9 mouse cellular contexts compared by ENCODE assay signal in genomic region chr6:38389671-38390070, GRCm38 (mm10). TPM values are rescaled to one million over a fixed set of nuclear protein-coding genes. Genes with fewer than 3 reads are reported as not detected.
A peak's percentile ranks its signal among the peaks of the same experiment; 100 is the strongest.
DNase-seq lines count a peak whose midpoint lies in the region; ATAC-seq and TF ChIP-seq lines count a peak whose summit lies in the region.
"Had no signal": no experiment of that assay in that cellular context is flagged by ENCODE, and none has a peak within 500 bp of the region (broad histone marks: within the 10 kb centered on the region; RNA-seq: fewer than 3 reads in every experiment).

No protein-coding gene starts in this region.

- H3K27me3 ChIP-seq in cerebellum, adult 2 months (ENCODE audit: control insufficient read depth, insufficient read depth, low read length) = no peaks in the 10 kb centered on the region
- no peaks in the 10 kb centered on the region for H3K27me3 ChIP-seq in lung, embryonic 14.5 days (ENCODE audit: insufficient read depth, low read length)
- H3K27me3 ChIP-seq: hindbrain, embryonic 15.5 days had no signal

- H3K4me1 ChIP-seq in cerebellum, adult 2 months (ENCODE audit: control insufficient read depth, insufficient read depth, low read length) = no peaks in the 10 kb centered on the region
- no peaks in the 10 kb centered on the region for H3K4me1 ChIP-seq in lung, embryonic 14.5 days (ENCODE audit: insufficient read depth)
- H3K4me1 ChIP-seq: hindbrain, embryonic 15.5 days had no signal

- H3K36me3 ChIP-seq in lung, embryonic 14.5 days (ENCODE audit: insufficient read depth) = peaks cover 25% of the 10 kb centered on the region

- TF ChIP-seq CTCF in cerebellum, adult 2 months (IDR thresholded peaks at IDR 0.05; ENCODE audit: borderline replicate concordance, insufficient read depth, low read depth, low read length) = peak; percentile 48; the same call in 1 of the 2 replicates
- TF ChIP-seq CTCF in lung, embryonic 14.5 days (IDR thresholded peaks at IDR 0.05; ENCODE audit: low read depth) = peak; percentile 54

- no peak overlapping the region for H3K9ac ChIP-seq in lung, embryonic 14.5 days
- H3K9ac ChIP-seq: hindbrain, embryonic 15.5 days had no signal

- TF ChIP-seq POLR2A in cerebellum, adult 2 months (IDR thresholded peaks at IDR 0.05; ENCODE audit: borderline replicate concordance, insufficient read depth, low read length) = no peak

- DNase-seq in cerebellum, adult 2 months = peak; percentile 8 to 11
- DNase-seq in lung, embryonic 14.5 days = peak; percentile 66
- DNase-seq in lung, adult 18-20 months = no peak
- peak; percentile 52 for DNase-seq in embryo, embryonic 11 days
- DNase-seq in layer of hippocampus, postnatal 36 days = peak; percentile 51 to 67
- DNase-seq in right cerebral cortex, postnatal 36 days (ENCODE audit: low spot score in 2 of 2) = peak; percentile 4 to 21

- no peak overlapping the region for H3K4me3 ChIP-seq in cerebellum, adult 2 months (replicated peaks; ENCODE audit: insufficient read depth, low read depth, low read length)
- no peak overlapping the region for H3K4me3 ChIP-seq in lung, embryonic 14.5 days (ENCODE audit: low read depth, low read length)
- H3K4me3 ChIP-seq: hindbrain, embryonic 15.5 days had no signal

- WGBS in cerebellum, adult 2 months = 55% methylated on average over 3 of the region's 3 CpGs
- 79% methylated on average over 3 of the region's 3 CpGs for WGBS in lung, embryonic 14.5 days

- ATAC-seq in cerebellum, adult (ENCODE audit: insufficient number of reproducible peaks, low FRiP score, low TSS enrichment) = no peak
- no peak for ATAC-seq in lung, embryonic 14.5 days (ENCODE audit: insufficient read depth)
- no peak for ATAC-seq in megakaryocyte, adult 5-6 weeks (ENCODE audit: poor library complexity, severe bottlenecking)

- H3K27ac ChIP-seq in cerebellum, adult 2 months (ENCODE audit: insufficient read depth, low read length) = no peak overlapping the region
- no peak overlapping the region for H3K27ac ChIP-seq in lung, embryonic 14.5 days (ENCODE audit: low read depth)
- H3K27ac ChIP-seq: hindbrain, embryonic 15.5 days had no signal

- H3K9me3 ChIP-seq in lung, embryonic 14.5 days (ENCODE audit: low read depth, low read length) = no peaks in the 10 kb centered on the region
- H3K9me3 ChIP-seq: hindbrain, embryonic 15.5 days had no signal

- H3K4me2 ChIP-seq in lung, embryonic 14.5 days = no peak overlapping the region
- H3K4me2 ChIP-seq: hindbrain, embryonic 15.5 days had no signal

RNA-seq across cellular contexts. Expression of gene Ttc26, which starts 8.4 kb away (rescaled TPM):
- polyA plus RNA-seq in cerebellum, adult 2 months (2012; rRNA removed) = 2.4 and 2.9 TPM in 2 replicates
- 9.0 and 9.2 TPM in 2 replicates for polyA plus RNA-seq in lung, embryonic 14.5 days (2014; fragmentation: Nextera tagmentation; extraction: Ambion mirVana)
- total RNA-seq in layer of hippocampus, postnatal 36 days (2021) = 10 to 100 TPM; 11.1 to 11.5 TPM
- 0.11 TPM in 1 of 2 replicates, not detected in the other for total RNA-seq in megakaryocyte, adult 5-6 weeks (2015)
- 0.04 and 0.08 TPM in 2 replicates for total RNA-seq in megakaryocyte, adult 5-6 weeks (2017)

RNA-seq across cellular contexts. Expression of gene Zc3hav1, which starts 35.3 kb away (rescaled TPM):
- polyA plus RNA-seq in cerebellum, adult 2 months (2012; rRNA removed) = 5.0 TPM in 2 replicates
- 4.7 and 5.7 TPM in 2 replicates for polyA plus RNA-seq in lung, embryonic 14.5 days (2014; fragmentation: Nextera tagmentation; extraction: Ambion mirVana)
- 1 to 10 TPM; 2.8 to 3.2 TPM for total RNA-seq in layer of hippocampus, postnatal 36 days (2021)
- total RNA-seq in megakaryocyte, adult 5-6 weeks (2015) = 79.7 and 91.7 TPM in 2 replicates
- total RNA-seq in megakaryocyte, adult 5-6 weeks (2017) = 74.0 and 79.3 TPM in 2 replicates

RNA-seq across cellular contexts. Expression of gene Ubn2, which starts 44.1 kb away (rescaled TPM):
- 25.0 and 27.1 TPM in 2 replicates for polyA plus RNA-seq in cerebellum, adult 2 months (2012; rRNA removed)
- 16.4 and 17.4 TPM in 2 replicates for polyA plus RNA-seq in lung, embryonic 14.5 days (2014; fragmentation: Nextera tagmentation; extraction: Ambion mirVana)
- 10 to 100 TPM; 47.2 to 52.4 TPM for total RNA-seq in layer of hippocampus, postnatal 36 days (2021)
- 28.5 and 28.9 TPM in 2 replicates for total RNA-seq in megakaryocyte, adult 5-6 weeks (2015)
- total RNA-seq in megakaryocyte, adult 5-6 weeks (2017) = 10.7 and 13.7 TPM in 2 replicates

Comparison
In these comparisons a context has a peak if more than half of its experiments do, and no peak if none do; other contexts are left out.
1. DNase-seq: peak in cerebellum, adult 2 months (2 of 2), lung, embryonic 14.5 days (single experiment), embryo, embryonic 11 days (single experiment), layer of hippocampus, postnatal 36 days (2 of 2) and right cerebral cortex, postnatal 36 days (2 of 2); none in lung, adult 18-20 months (0 of 2).
2. RNA of gene Ttc26, which starts 8.4 kb away (total RNA-seq): 11.1 to 11.5 TPM in layer of hippocampus, postnatal 36 days; 0.04 to 0.11 TPM in megakaryocyte, adult 5-6 weeks; every median in the first group is over 10 times any median in the second.
3. RNA of gene Zc3hav1, which starts 35.3 kb away (total RNA-seq): 74.0 to 91.7 TPM in megakaryocyte, adult 5-6 weeks; 2.8 to 3.2 TPM in layer of hippocampus, postnatal 36 days; every median in the first group is over 10 times any median in the second.